Mouse (Mus musculus) hindbrain, postnatal 0 days (tissue): Measurements from ENCODE around the gene Rap1gds1. TPM values are rescaled to one million over a fixed set of nuclear protein-coding genes. Genes with fewer than 3 reads are reported as not detected.

ENCODE experiments used
- ATAC-seq: fragments of 200-750 bp; cut with Nextera tagmentation; 2 replicates; pipeline ENCODE4 v1.8.0; 2017; ENCODE audit warnings: mild to moderate bottlenecking, moderate TSS enrichment, moderate library complexity
- DNase-seq: peaks from one replicate; pipeline ENCODE4 v3.0.0-alpha.2; 2015; ENCODE audit warnings: low spot score
- H3K27ac ChIP-seq: fragments of 300-500 bp; sonication (generic); 2 replicates; pipeline ENCODE4 v1.5.1; 2014; ENCODE audit warnings: mild to moderate bottlenecking
- H3K27me3 ChIP-seq: fragments of 300-500 bp; sonication (generic); 2 replicates; pipeline ENCODE4 v1.6.1; 2014; ENCODE audit warnings: low read length, mixed read lengths; ENCODE audit not compliant: insufficient read depth
- H3K36me3 ChIP-seq: fragments of 300-500 bp; sonication (generic); 2 replicates; pipeline ENCODE4 v1.6.1; 2014; ENCODE audit warnings: low read length, mixed read lengths; ENCODE audit not compliant: insufficient read depth
- H3K4me1 ChIP-seq: fragments of 300-500 bp; sonication (generic); 2 replicates; pipeline ENCODE4 v1.6.1; 2014; ENCODE audit warnings: antibody characterized with exemption, low read length, mixed read lengths; ENCODE audit not compliant: insufficient read depth
- H3K4me2 ChIP-seq: fragments of 300-500 bp; sonication (generic); 2 replicates; pipeline ENCODE4 v1.6.1; 2014; ENCODE audit warnings: low read depth, mild to moderate bottlenecking, low read length, moderate library complexity, mixed read lengths
- H3K4me3 ChIP-seq: fragments of 300-500 bp; sonication (generic); 2 replicates; pipeline ENCODE4 v1.5.1; 2014; ENCODE audit warnings: low read length
- H3K9ac ChIP-seq: fragments of 300-500 bp; sonication (generic); replicated peaks from 2 replicates; pipeline ENCODE4 v1.6.1; 2014; ENCODE audit warnings: mild to moderate bottlenecking, low read length, moderate library complexity, mixed read lengths
- H3K9me3 ChIP-seq: fragments of 300-500 bp; sonication (generic); 2 replicates; pipeline ENCODE4 v1.6.1; 2016; ENCODE audit warnings: low read length, mixed read lengths
- CTCF ChIP-seq: IDR thresholded peaks from 2 replicates; pipeline ENCODE4 v1.5.1; 2016; ENCODE audit warnings: antibody characterized with exemption, control low read depth, low read depth
- WGBS: fragments of 180-500 bp; shearing (Covaris S2); extraction: QIAGEN DNeasy Blood & Tissue Kit; methylation state at CpG from one replicate; pipeline ENCODE4 v1.1.7; 2014; 5-methylcytosine and 5-hydroxymethylcytosine counted together
- polyA plus RNA-seq: library from polyadenylated mRNA; unstranded; fragments of >200 nt; fragmentation: Nextera tagmentation; extraction: Ambion mirVana; gene quantifications from 2 replicates; pipeline ENCODE4 v1.2.1, GENCODE M21; 2015
- total RNA-seq: library from RNA; depleted of rRNA; stranded (reverse); fragments of >200 nt; gene quantifications from 2 replicates; pipeline ENCODE4 v1.2.3, GENCODE M21; 2014

Gene Rap1gds1
- total and polyA plus RNA-seq, 2 experiments from 2014 or later = 90.6 to 107 TPM

GRCm38 (mm10) chr3:139079831-139080230, 4.8 kb upstream of the Rap1gds1 start:
- H3K27ac ChIP-seq = no peak overlapping the region
- TF ChIP-seq CTCF = no peak

GRCm38 (mm10) chr3:139078010-139078409, 3.0 kb upstream of the Rap1gds1 start:
- DNase-seq (no peak), ATAC-seq (no peak)
- Histone ChIP-seq H3K27ac (no peak overlapping the region), H3K36me3 (no peaks in the 10 kb centered on the region), H3K27me3 (no peaks in the 10 kb centered on the region), H3K4me3 (no peak overlapping the region), H3K9ac (no peak overlapping the region), H3K4me2 (no peak overlapping the region), H3K4me1 (peaks cover 6% of the 10 kb centered on the region; the same call in 1 of the 2 replicates), H3K9me3 (no peaks in the 10 kb centered on the region)
- TF ChIP-seq CTCF = 0 out of 2 replicates have a peak, but pooled peaks have one; percentile 6
- 82% methylated on average over 3 of the region's 3 CpGs for WGBS

More at GRCm38 (mm10) chr3:139079831-139080230, 4.8 kb upstream of the Rap1gds1 start:
- Histone ChIP-seq H3K4me3 (no peak overlapping the region), H3K27me3 (no peaks in the 10 kb centered on the region), H3K36me3 (no peaks in the 10 kb centered on the region), H3K4me1 (peaks cover 6% of the 10 kb centered on the region; the same call in 1 of the 2 replicates), H3K9me3 (no peaks in the 10 kb centered on the region), H3K4me2 (no peak overlapping the region), H3K9ac (no peak overlapping the region)
- 88% methylated on average over 6 of the region's 6 CpGs for WGBS
- DNase-seq (no peak), ATAC-seq (no peak)

DNA sequence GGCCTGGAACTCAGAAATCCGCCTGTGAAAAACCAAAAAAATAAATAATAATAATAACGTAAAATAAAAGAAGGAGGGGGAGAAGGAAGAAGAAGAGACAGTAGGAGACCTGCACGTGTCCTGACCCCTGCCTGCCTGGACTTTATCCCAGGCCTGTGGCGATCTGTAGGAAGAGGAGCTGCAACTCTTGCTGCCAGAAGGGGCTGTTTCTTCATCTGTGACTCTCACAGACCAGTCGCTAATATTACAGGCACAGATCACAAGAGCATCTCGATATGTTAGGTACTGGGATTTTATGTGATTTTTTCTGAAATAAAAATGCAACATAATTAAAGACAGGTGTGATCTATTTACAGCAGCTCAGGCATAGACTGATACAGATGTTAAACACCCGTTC, 1.1 kb upstream of the Rap1gds1 start:
- peaks cover 8% of the 10 kb centered on the region; the same call in 1 of the 2 replicates for H3K4me1 ChIP-seq
- no peaks in the 10 kb centered on the region for H3K9me3 ChIP-seq
- peak overlapping the region; percentile 98 for H3K4me3 ChIP-seq
- ATAC-seq (no peak), DNase-seq (peak; percentile 28)
- 11% methylated on average over 7 of the region's 7 CpGs for WGBS
- H3K36me3 ChIP-seq = no peaks in the 10 kb centered on the region
- peak overlapping the region; percentile 97; the same call in 1 of the 2 replicates for H3K27ac ChIP-seq
- peak; percentile 22 for TF ChIP-seq CTCF
- peak overlapping the region; percentile 96 for H3K4me2 ChIP-seq
- H3K27me3 ChIP-seq = no peaks in the 10 kb centered on the region
- peak overlapping the region; percentile 89 for H3K9ac ChIP-seq

DNA sequence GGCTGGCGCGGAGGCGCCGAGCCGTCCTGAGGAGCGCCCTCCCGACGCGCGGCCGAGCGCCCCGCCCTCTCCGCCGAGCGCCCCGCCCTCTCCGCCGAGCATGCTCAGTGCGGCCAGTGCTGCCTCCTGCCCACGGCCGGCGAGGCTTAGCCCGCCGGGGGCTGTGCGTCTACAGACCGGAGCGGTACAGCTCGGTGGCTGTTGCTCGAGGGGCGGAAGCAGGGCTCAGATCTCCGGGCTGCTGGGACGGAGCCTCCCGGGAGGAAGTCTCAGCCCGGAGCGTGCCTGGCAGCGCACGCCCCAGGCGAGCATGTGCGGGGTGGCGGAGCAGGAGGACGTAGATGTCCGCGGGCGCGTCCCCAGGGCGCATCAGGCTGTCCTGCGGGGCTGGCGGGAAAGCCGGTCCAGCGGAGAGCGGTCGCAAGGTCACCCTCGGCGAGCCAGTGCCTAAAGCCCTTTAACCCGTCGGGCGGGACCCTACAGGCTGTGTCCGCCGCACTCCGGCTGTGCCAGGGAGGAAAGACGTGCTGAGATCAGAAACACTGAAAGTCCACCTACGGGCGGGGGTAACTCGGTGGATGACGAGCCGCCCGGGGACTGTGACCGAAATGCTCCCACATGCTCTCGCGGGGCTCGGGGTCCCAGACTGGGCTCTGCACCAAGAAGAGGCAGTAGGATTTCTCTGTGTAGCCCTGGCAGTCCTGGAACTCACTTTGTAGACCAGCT, 495 bp upstream of the Rap1gds1 start:
- Histone ChIP-seq H3K9ac (peak overlapping the region; percentile 89), H3K4me3 (peak overlapping the region; percentile 98), H3K36me3 (no peaks in the 10 kb centered on the region), H3K27ac (peak overlapping the region; percentile 97), H3K27me3 (no peaks in the 10 kb centered on the region), H3K4me1 (peaks cover 8% of the 10 kb centered on the region; the same call in 1 of the 2 replicates), H3K4me2 (peak overlapping the region; percentile 96), H3K9me3 (no peaks in the 10 kb centered on the region)
- WGBS = 1% methylated on average over 68 of the region's 72 CpGs
- no peak for TF ChIP-seq CTCF
- ATAC-seq = peak; percentile 98
- DNase-seq = peak; percentile 95

DNA sequence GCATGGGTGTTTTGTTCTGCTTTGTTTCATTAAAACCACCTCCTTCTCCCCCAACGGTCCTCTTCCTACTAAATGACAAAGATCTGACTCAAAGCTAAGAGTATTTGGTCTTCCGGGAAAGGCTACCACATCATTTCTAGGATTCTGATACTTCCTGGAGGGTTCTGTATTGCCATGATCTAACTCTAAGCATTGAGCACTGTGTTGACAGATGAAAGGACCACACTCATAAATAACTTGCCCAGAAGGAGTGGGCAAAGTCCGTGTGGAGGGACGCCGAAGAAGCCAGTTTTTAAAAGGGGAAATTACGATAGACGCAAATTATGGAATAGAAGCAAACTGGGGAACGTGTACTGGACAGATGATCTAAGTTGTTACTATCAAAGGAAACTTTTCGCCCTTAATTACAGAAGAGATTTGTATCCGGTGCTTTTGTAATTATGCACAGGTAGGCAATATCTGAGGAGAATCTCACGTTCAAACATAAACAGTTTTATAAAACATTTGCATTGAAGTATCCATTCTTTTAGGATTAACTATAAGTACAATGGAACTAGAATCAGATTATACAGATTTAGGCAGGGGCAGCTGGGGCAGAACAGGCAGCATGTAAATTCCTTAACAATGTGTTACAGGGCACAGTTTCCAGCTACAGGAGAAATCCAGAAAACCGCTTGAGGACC, 1.1 kb downstream of the Rap1gds1 start:
- peak overlapping the region; percentile 97 for H3K27ac ChIP-seq
- no peaks in the 10 kb centered on the region for H3K27me3 ChIP-seq
- H3K4me3 ChIP-seq = peak overlapping the region; percentile 98
- DNase-seq (no peak), ATAC-seq (no peak)
- H3K9me3 ChIP-seq = no peaks in the 10 kb centered on the region
- peaks cover 8% of the 10 kb centered on the region; the same call in 1 of the 2 replicates for H3K4me1 ChIP-seq
- H3K36me3 ChIP-seq = no peaks in the 10 kb centered on the region
- H3K9ac ChIP-seq = peak overlapping the region; percentile 89
- peak overlapping the region; percentile 96 for H3K4me2 ChIP-seq
- TF ChIP-seq CTCF = no peak
- 2% methylated on average over 12 of the region's 12 CpGs for WGBS

- ATAC-seq = no peak
- H3K4me1 ChIP-seq = peaks cover 5% of the 10 kb centered on the region; the same call in 1 of the 2 replicates
- 69% methylated on average over 4 of the region's 4 CpGs for WGBS
- no peaks in the 10 kb centered on the region for H3K27me3 ChIP-seq
- H3K9me3 ChIP-seq = no peaks in the 10 kb centered on the region
- H3K4me3 ChIP-seq = no peak overlapping the region
- H3K4me2 ChIP-seq = no peak overlapping the region
- DNase-seq = no peak
- no peak for TF ChIP-seq CTCF
- H3K27ac ChIP-seq = no peak overlapping the region
- no peaks in the 10 kb centered on the region for H3K36me3 ChIP-seq
- no peak overlapping the region for H3K9ac ChIP-seq
Measured at GRCm38 (mm10) chr3:139069539-139069938, 5.5 kb downstream of the Rap1gds1 start.

GRCm38 (mm10) chr3:139064076-139064475, 10.9 kb downstream of the Rap1gds1 start:
- WGBS = 95% methylated on average over 9 of the region's 9 CpGs
- Histone ChIP-seq H3K27me3 (no peaks in the 10 kb centered on the region), H3K4me1 (peaks cover 2% of the 10 kb centered on the region; the same call in 1 of the 2 replicates), H3K36me3 (no peaks in the 10 kb centered on the region), H3K4me3 (no peak overlapping the region), H3K4me2 (no peak overlapping the region), H3K9me3 (no peaks in the 10 kb centered on the region), H3K27ac (no peak overlapping the region), H3K9ac (no peak overlapping the region)
- TF ChIP-seq CTCF = no peak
- ATAC-seq = no peak
- no peak for DNase-seq
